Mouse (Mus musculus): ENCODE measurements at regions not wholly inside any gene's neighbourhood (a gene's known extent, or its start where the extent isn't known, plus 50 kb on each side); places are given as distances from the start of the nearest gene placed in this dataset.

GRCm38 (mm10) chr3:41154402-41154801 lies 71.6 kb upstream of the Pgrmc2 start:
- no peak for DNase-seq (ENCODE audit: low read depth, low spot score)

DNA sequence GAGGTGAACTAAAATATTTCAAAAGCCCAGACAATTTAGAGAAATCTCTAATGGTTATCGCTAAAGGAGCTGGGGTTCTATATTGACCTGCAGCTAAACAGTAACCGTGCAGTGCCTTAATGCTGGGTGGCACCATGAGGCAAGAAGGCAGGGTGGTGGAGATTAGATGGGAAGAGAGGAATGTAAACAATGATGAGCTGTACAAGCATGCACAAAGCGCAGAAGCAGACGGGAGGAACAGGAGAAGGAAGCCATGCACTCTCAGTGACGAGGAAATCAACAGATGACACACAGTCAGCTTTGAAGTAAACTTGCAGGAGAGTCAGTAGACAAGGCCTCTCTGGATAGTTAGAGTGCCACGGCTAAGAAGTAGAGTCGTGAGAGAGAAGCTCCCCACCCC lies 69.1 kb upstream of the Pgrmc2 start:
- DNase-seq (ENCODE audit: low read depth, low spot score) = no peak

- no peak for DNase-seq (ENCODE audit: low read depth, low spot score)
These were observed 57.5 kb upstream of the Pgrmc2 start for GRCm38 (mm10) chr3:41140391-41140790.

DNA sequence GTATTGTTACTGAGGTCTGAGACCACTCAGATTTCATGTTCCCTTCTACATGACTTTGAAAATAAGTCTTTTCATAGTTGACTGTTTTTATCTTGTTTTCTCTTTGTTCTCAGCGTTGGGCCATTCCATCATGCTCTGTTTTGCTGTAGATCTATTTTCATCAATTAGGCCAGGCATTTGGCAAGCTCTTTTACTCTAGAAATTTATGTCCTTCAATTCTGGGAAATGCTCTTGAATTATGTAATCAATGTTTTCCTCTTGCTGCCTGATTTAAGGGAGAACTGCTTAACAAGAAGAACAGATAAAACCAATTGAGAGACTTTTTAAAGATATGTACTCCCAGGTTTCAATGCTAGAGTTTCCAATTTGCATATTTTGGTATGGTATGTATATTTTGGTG lies 55.1 kb upstream of the Pgrmc2 start:
- DNase-seq (ENCODE audit: low read depth, low spot score) = no peak

GRCm38 (mm10) chr3:41132889-41133288 lies 50.0 kb upstream of the Pgrmc2 start:
- no peak for DNase-seq (ENCODE audit: low read depth, low spot score)

Data from retina, postnatal 7 days (tissue).